Mouse (Mus musculus) cerebral cortex, adult 2 months (tissue): ENCODE data around the gene Wasl.

Source experiments
- WGBS: fragments of 180-500 bp; shearing (Covaris S2); methylation state at CpG from one replicate; pipeline ENCODE4 v1.1.7; 2018; 5-methylcytosine and 5-hydroxymethylcytosine counted together

The Wasl gene

GRCm38 (mm10) chr6:24604289-24604688, 60.5 kb downstream of the Wasl start:
- WGBS, result 94% methylated on average over 7 of the region's 7 CpGs

DNA sequence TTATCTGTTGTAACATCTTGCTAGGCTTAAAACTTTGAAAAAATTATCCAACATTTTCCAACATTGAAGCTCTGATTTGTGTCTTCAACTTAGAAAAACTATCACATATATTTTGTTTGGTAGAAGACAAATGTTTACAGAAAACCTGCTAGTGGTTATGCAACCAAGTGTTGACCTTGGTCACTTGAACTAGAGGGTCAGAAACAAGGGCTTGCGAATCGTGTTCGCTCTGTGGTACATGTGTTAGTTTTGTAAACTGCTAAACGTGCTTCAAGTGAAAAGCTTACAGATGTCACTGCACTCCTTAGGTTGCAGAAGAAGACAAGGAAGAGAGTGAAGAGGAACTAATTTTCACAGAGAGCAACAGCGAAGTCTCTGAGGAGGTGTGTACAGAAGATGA, 61.8 kb downstream of the Wasl start:
- 88% methylated on average over 5 of the region's 5 CpGs for WGBS

DNA sequence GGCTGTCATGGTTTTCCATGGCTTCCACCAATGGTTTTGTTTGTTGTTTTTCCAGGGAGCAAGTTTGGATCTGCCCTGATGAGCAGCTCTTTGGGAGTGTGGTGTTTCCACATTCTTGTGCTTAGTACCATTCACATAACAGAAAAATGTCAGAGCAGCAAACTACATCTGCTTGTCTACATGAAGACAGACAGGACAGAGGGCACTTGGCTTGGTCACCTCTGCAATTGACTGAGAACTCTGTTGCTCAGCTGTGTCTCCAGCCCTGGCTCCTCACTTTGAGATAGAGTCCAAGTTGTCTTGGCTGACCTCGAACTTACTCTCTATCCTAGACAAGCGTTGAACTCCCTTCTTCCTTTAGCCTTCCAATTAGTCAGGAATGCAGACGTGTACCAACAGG, 62.5 kb downstream of the Wasl start:
- WGBS, result 80% methylated on average over 3 of the region's 3 CpGs

GRCm38 (mm10) chr6:24601668-24602067, 63.1 kb downstream of the Wasl start:
- 79% methylated on average over 1 of the region's 1 CpGs for WGBS

GRCm38 (mm10) chr6:24600726-24601125, 64.1 kb downstream of the Wasl start:
- WGBS, result 69% methylated on average over 4 of the region's 4 CpGs

DNA sequence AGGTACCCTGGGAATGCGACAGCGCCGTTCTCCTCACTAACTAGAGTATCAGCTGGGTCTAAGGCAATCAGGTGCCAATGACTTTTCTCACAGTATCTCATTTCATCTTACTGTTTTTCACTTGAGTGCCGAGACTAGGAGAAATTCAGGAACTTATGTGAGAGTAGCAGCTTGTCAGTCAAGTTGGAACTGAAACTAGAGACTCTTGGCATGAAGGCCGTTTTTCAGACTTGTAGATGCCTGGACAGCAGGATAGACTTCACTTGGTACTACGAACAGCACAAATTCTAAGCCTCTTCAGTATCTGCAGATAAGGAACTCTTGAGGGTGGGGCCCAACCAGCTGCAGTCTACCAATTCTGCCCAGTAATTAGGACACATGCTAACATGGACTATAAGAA, 64.7 kb downstream of the Wasl start:
- WGBS, result 81% methylated on average over 6 of the region's 6 CpGs

- 71% methylated on average over 5 of the region's 5 CpGs for WGBS
Observed at GRCm38 (mm10) chr6:24599639-24600038, 65.2 kb downstream of the Wasl start.

DNA sequence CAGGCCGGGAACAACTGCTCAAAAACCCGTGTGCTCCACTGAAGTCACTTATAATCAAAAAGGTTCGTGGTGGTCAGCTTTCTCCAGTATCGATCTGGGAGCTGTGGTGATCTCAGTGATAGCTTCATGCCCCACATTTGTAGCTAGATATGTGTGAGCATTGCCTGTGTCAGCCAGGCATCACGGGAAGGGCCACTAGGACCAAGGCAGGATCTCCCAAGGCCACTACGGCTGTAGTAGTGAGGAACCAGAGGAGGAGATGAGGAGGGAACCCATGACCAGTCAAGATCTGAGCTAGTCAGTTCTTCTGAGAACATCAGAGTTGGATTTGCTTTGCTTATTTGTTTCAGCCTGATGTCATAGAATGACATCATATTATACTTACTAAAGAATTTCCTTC, 65.6 kb downstream of the Wasl start:
- WGBS, result 96% methylated on average over 6 of the region's 6 CpGs

GRCm38 (mm10) chr6:24597500-24597899, 67.3 kb downstream of the Wasl start, which contains the start of gene Lmod2:
Gene Lmod2, plus strand, starts transcription at chr6:24597762.
- 92% methylated on average over 10 of the region's 10 CpGs for WGBS

- 65% methylated on average over 10 of the region's 10 CpGs for WGBS
Observed at GRCm38 (mm10) chr6:24591525-24592218, 73.1 kb downstream of the Wasl start.

DNA sequence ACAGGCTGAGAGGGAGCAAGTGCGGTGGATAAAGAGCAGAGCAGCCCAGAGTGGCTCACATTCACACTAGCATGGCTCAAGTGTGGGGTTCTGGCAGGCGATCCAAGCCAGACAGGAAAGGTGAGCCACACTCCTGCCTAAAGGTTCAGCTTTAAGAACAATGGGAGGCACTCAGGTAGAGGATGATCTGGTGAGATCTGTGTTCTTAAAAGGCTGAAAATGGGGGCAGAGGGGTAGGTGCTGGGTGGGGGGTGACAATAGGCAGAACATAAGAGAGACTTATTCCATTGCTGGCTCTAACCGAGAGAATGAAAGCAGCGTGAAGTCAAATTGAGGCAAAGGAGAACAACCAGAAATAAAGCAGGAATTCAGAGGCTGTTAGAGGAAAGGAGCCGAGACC, 74.5 kb downstream of the Wasl start:
- 90% methylated on average over 5 of the region's 5 CpGs for WGBS

- WGBS, result 40% methylated on average over 3 of the region's 3 CpGs
Observed at GRCm38 (mm10) chr6:24586885-24587284, 77.9 kb downstream of the Wasl start.

DNA sequence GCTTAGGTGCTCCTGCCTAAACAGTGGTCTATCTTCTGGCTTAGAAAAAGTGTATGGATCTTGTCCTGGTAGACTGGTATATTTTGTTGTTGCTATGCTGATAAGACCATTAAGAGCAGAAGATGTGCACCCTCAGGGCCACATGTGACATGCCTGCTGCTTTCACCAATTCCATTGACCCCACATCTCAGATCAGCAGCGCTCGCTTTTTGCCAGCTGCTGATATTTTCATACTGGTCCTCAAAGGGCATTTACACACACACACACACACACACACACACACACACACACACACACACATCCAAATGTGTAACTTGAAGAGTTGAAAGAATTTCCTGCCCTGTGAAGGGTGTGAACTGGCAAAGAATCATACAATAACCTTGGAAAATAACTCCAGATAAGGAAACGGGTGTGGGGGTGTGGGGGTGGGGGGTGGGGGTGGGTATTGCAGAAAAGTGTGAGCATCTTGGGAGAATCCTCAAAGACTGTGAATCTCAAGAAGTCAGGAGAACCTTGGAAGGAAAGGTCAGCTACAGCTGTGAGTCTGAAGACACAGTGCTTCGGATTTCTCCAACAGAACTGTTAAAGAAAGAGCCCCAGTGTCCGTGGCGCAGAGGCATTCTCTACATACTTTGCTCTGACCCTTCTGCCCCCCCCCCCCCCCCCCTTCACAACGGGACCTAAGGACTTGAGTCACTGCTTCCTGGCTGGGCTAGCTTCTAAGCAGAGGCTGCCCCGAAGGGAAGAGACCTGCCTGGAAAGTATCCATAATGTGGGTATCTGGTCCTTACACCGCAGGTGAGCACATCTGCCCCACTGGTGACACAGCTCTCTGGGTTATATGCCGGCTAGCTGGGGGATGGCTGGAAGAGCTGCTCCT, 79.1 kb downstream of the Wasl start:
- WGBS, result 64% methylated on average over 10 of the region's 10 CpGs

DNA sequence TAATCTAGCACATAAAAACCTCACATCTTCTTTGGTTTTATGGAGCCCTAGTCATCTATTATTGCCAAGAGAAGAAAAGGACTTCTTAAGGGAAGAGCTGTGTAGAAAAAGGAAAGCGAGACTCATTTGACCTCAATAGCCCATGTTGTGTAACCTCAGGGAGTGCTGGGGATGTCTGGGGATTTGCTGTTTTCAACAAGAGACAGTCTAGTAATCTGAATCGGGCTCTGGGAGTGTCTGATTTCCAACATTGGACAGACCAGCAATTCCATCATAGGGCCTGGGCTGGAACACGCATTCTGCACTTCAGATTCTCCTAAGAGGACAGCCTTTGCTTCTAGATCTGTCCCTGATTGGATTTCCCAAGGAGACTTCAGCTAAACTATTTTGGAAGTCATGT, 81.4 kb downstream of the Wasl start:
- WGBS, result 86% methylated on average over 3 of the region's 3 CpGs

DNA sequence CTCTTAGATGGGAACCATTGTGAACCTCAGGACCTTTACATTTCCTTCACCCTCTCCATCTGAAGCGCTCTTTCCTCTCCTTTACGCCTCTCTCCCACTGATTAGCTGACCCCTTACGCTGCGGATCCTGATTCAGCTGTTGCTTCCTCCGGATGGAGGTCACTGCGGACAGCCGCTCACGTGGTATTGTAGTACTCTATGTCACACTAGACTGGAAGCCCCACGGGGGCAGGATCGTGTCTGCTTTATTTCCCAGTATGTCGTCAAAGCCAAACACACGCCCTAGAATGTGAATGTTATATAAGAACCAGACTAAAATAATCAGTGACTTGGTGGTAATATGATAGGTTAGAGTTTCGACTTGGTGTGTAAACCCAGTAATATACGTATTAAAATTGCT, 92.4 kb downstream of the Wasl start:
- WGBS, result 95% methylated on average over 14 of the region's 14 CpGs

- 62% methylated on average over 6 of the region's 6 CpGs for WGBS
Observed at GRCm38 (mm10) chr6:24571126-24571525, 93.7 kb downstream of the Wasl start.

- 60% methylated on average over 11 of the region's 11 CpGs for WGBS
Observed at GRCm38 (mm10) chr6:24570278-24570677, 94.5 kb downstream of the Wasl start.

- 93% methylated on average over 1 of the region's 1 CpGs for WGBS
Observed at GRCm38 (mm10) chr6:24569711-24570110, 95.1 kb downstream of the Wasl start.

DNA sequence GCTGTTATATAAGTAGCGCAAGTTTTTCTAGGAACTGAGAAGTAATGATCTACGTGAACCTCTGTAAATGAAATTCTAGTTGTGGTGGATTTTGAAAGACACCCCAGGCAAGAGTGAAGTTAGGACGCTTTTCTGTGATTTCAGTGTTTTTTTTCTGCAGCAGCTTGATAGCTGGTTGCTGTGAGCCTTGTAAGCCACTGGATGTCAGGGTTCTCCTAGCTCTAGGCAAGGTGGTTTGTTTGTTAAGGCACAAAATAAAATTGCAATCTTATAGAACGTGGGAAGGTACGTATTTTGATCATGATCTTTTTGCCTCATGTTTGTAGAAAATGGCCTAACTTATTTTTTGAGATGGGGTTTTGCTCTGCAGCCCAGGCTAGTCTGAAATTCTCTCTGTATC, 95.8 kb downstream of the Wasl start:
- WGBS, result 64% methylated on average over 5 of the region's 5 CpGs

GRCm38 (mm10) chr6:24564886-24565285, 99.9 kb downstream of the Wasl start:
- 94% methylated on average over 1 of the region's 1 CpGs for WGBS

DNA sequence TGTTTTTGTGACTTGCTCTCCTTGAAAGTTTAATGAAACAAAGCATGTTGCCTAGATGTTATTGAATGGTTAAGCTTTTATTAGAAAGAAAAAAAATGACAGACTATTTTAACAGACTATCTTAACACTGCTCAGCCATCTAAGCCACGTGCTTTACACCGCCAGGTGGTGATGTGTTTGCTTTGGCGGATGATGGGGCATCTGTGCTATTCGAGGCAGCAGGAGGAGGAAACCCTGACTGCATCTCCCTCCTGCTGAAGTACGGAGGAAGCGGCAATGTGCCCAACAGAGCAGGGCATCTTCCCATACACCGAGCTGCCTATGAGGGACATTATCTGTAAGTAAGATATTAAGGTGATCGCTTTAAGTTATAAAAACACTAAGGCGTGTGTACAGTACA, 100.7 kb downstream of the Wasl start:
- WGBS, result 59% methylated on average over 9 of the region's 9 CpGs
